Mouse (Mus musculus) kidney, embryonic 14.5 days (tissue): Measurements from ENCODE around the gene 2300003K06Rik. TPM values are rescaled to one million over a fixed set of nuclear protein-coding genes. Genes with fewer than 3 reads are reported as not detected.
"Not testable (repeated sequence)": the region's sequence is repeated elsewhere in the genome, so short reads cannot be mapped to it uniquely, and the experiment has no call there.

Experiments
- ATAC-seq: fragments of 200-750 bp; cut with Nextera tagmentation; 2 replicates; pipeline ENCODE4 v1.8.0; 2017; ENCODE audit warnings: moderate number of reproducible peaks, mild to moderate bottlenecking, moderate TSS enrichment, moderate library complexity; ENCODE audit not compliant: low FRiP score, low TSS enrichment
- H3K27ac ChIP-seq: fragments of 300-500 bp; sonication (generic); 2 replicates; pipeline ENCODE4 v1.5.1; 2014; ENCODE audit warnings: low read depth, mild to moderate bottlenecking, low read length, moderate library complexity, mixed read lengths
- H3K27me3 ChIP-seq: fragments of 300-500 bp; sonication (generic); 2 replicates; pipeline ENCODE4 v1.6.1; 2014; ENCODE audit warnings: mild to moderate bottlenecking, low read length; ENCODE audit not compliant: control insufficient read depth, insufficient read depth
- H3K36me3 ChIP-seq: fragments of 300-500 bp; sonication (generic); 2 replicates; pipeline ENCODE4 v1.6.1; 2014; ENCODE audit warnings: low read length, mixed read lengths; ENCODE audit not compliant: control insufficient read depth, insufficient read depth
- H3K4me1 ChIP-seq: fragments of 300-500 bp; sonication (generic); 2 replicates; pipeline ENCODE4 v1.6.1; 2014; ENCODE audit warnings: low read length, mixed read lengths; ENCODE audit not compliant: control insufficient read depth, insufficient read depth
- H3K4me2 ChIP-seq: fragments of 300-500 bp; sonication (generic); replicated peaks from 2 replicates; pipeline ENCODE4 v1.6.1; 2014; ENCODE audit warnings: low read depth, mild to moderate bottlenecking, low read length
- H3K4me3 ChIP-seq: fragments of 300-500 bp; sonication (generic); 2 replicates; pipeline ENCODE4 v1.5.1; 2014; ENCODE audit warnings: mild to moderate bottlenecking, low read length
- H3K9ac ChIP-seq: fragments of 300-500 bp; sonication (generic); 2 replicates; pipeline ENCODE4 v1.6.1; 2014; ENCODE audit warnings: low read depth, mild to moderate bottlenecking, low read length, moderate library complexity
- H3K9me3 ChIP-seq: fragments of 300-500 bp; sonication (generic); 2 replicates; pipeline ENCODE4 v1.6.1; 2016; ENCODE audit warnings: low read length; ENCODE audit not compliant: control insufficient read depth
- WGBS: fragments of 180-500 bp; shearing (Covaris S2); extraction: QIAGEN DNeasy Blood & Tissue Kit; methylation state at CpG from one replicate; pipeline ENCODE4 v1.1.7; 2014; 5-methylcytosine and 5-hydroxymethylcytosine counted together
- polyA plus RNA-seq: library from polyadenylated mRNA; unstranded; fragments of >200 nt; fragmentation: Nextera tagmentation; extraction: Ambion mirVana; gene quantifications from 2 replicates; pipeline ENCODE4 v1.2.1, GENCODE M21; 2014

Gene 2300003K06Rik
- polyA plus RNA-seq: not detected in 2 replicates

GRCm38 (mm10) chr11:99837966-99838365, at the start of gene 2300003K06Rik:
Gene 2300003K06Rik (minus strand): TSS chr11:99838066.
- no peak within 1 kb of the TSS for H3K4me2 ChIP-seq
- H3K4me3 ChIP-seq: no peak within 1 kb of the TSS
- H3K27me3 ChIP-seq: no peaks in the 10 kb centered on the region
- no peaks in the 10 kb centered on the region for H3K36me3 ChIP-seq
- no peak within 1 kb of the TSS for H3K27ac ChIP-seq
- no peak for ATAC-seq
- no peak within 1 kb of the TSS for H3K9ac ChIP-seq
- H3K9me3 ChIP-seq: no peaks in the 10 kb centered on the region
- WGBS: 83% methylated on average over 1 of the region's 1 CpGs
- no peaks in the 10 kb centered on the region for H3K4me1 ChIP-seq

DNA sequence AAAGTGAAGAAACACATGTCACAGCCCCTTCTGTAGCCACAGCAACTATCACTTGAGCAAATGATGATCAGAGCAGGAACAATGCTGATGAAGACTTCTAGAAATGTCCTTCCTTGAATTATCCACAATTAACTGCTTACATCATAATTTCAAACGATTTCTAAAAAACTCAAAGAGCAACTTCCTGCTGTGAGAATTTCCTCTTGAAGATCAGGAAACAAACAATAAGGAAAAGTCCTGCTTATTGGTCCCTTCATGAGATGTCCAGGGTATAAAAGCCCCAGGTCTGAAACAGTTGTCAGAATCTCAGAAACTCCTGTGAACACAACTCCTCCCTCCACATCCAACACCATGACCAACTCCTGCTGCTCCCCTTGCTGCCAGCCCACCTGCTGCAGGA, 41.0 kb upstream of the 2300003K06Rik start, which contains the start of gene Gm11567:
Gene Gm11567 (plus strand): TSS at position 301 of the 400 bp plus-strand sequence.
- WGBS: 50% methylated on average over 1 of the region's 1 CpGs
- not testable (repeated sequence) for H3K4me2 ChIP-seq, H3K9ac ChIP-seq, H3K36me3 ChIP-seq, H3K27ac ChIP-seq, H3K4me1 ChIP-seq, H3K27me3 ChIP-seq, ATAC-seq, H3K9me3 ChIP-seq, H3K4me3 ChIP-seq

DNA sequence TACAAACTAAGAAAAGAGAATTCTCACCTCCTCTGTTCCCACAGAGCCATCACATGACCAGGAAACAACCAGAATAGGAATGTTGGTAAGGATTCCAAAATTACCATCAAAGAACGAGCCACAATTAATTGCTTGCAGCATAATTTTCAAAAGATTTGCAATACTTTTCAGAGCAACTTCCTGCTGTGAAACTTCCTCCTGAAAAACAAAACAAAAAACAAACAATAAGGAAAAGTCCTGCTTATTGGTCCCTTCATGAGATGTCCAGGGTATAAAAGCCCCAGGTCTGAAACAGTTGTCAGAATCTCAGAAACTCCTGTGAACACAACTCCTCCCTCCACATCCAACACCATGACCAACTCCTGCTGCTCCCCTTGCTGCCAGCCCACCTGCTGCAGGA, 35.2 kb upstream of the 2300003K06Rik start, which contains the start of gene Krtap9-1:
Gene Krtap9-1 (plus strand): TSS at position 301 of the 400 bp plus-strand sequence.
- WGBS: 67% methylated on average over 1 of the region's 1 CpGs
- not testable (repeated sequence) for H3K9me3 ChIP-seq, H3K4me2 ChIP-seq, H3K27me3 ChIP-seq, H3K36me3 ChIP-seq, H3K9ac ChIP-seq, ATAC-seq, H3K27ac ChIP-seq, H3K4me3 ChIP-seq, H3K4me1 ChIP-seq

- H3K9ac ChIP-seq, H3K4me1 ChIP-seq, H3K36me3 ChIP-seq, ATAC-seq, H3K4me3 ChIP-seq, H3K27me3 ChIP-seq, H3K27ac ChIP-seq, H3K4me2 ChIP-seq, H3K9me3 ChIP-seq: not testable (repeated sequence)
- WGBS: 74% methylated on average over 1 of the region's 1 CpGs
Observed at GRCm38 (mm10) chr11:99864176-99864575, 26.3 kb upstream of the 2300003K06Rik start, which contains the start of gene Gm11559. Gene Gm11559 (plus strand): TSS chr11:99864476.

DNA sequence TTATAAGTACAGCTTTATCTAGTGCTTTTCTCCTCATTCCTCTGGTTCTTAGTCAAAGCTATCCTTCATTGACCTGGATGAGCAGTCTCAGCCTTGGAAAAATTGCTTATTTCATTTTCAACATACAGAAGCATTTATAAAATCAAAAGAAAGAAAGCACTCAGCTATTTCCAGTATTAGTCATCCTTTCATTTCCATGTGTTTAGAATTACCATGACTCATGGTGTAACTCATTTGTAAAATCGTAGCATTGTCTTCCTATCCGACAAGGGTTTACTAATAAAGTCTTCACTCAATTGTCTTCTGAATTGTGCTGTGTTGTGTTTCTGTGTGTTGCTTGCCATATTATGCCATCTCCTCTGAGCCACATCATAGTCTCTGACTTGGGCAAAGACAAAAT, 20.9 kb upstream of the 2300003K06Rik start:
- Histone ChIP-seq H3K36me3 (no peaks in the 10 kb centered on the region), H3K4me3 (no peak overlapping the region), H3K27me3 (no peaks in the 10 kb centered on the region), H3K9me3 (no peaks in the 10 kb centered on the region), H3K9ac (no peak overlapping the region), H3K27ac (no peak overlapping the region), H3K4me2 (no peak overlapping the region), H3K4me1 (no peaks in the 10 kb centered on the region)
- 92% methylated on average over 2 of the region's 2 CpGs for WGBS
- ATAC-seq: no peak

GRCm38 (mm10) chr11:99857617-99858016, 19.8 kb upstream of the 2300003K06Rik start, which contains the start of gene Gm11568:
Gene Gm11568 (plus strand): TSS chr11:99857917.
- no peak within 1 kb of the TSS for H3K4me3 ChIP-seq
- H3K9me3 ChIP-seq: no peaks in the 10 kb centered on the region
- H3K36me3 ChIP-seq: no peaks in the 10 kb centered on the region
- no peak within 1 kb of the TSS for H3K9ac ChIP-seq
- H3K4me2 ChIP-seq: no peak within 1 kb of the TSS
- H3K27ac ChIP-seq: no peak within 1 kb of the TSS
- ATAC-seq: no peak
- no peaks in the 10 kb centered on the region for H3K4me1 ChIP-seq
- no peaks in the 10 kb centered on the region for H3K27me3 ChIP-seq
- WGBS: 86% methylated on average over 2 of the region's 2 CpGs

DNA sequence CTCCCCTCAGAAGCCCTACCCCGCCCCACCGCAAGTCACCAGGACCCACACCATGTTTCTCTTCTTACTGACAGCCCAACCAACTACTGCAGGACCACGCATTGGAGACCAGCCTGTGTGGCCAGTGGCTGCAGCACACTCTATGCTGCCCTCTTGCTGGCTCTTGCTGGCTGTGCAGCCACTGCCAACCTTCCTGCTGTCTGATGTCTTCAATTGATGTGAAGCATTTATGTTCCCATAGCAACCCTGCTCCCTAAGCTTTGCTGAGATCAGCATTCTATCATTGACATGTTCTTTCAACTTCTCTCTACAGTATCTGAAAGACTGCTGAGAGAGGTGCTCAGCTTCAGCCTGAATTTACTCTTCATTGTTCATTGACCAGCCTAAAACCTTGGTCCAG, 16.3 kb upstream of the 2300003K06Rik start:
- Histone ChIP-seq H3K27ac (no peak overlapping the region), H3K4me1 (no peaks in the 10 kb centered on the region), H3K9me3 (no peaks in the 10 kb centered on the region), H3K9ac (no peak overlapping the region), H3K36me3 (no peaks in the 10 kb centered on the region), H3K27me3 (no peaks in the 10 kb centered on the region), H3K4me2 (no peak overlapping the region), H3K4me3 (no peak overlapping the region)
- no peak for ATAC-seq
- WGBS: 56% methylated on average over 3 of the region's 3 CpGs

GRCm38 (mm10) chr11:99851508-99851907, 13.6 kb upstream of the 2300003K06Rik start, which contains the start of gene Krtap4-16:
Gene Krtap4-16 (minus strand): TSS chr11:99851608.
- H3K4me2 ChIP-seq: no peak within 1 kb of the TSS
- H3K9ac ChIP-seq: no peak within 1 kb of the TSS

DNA sequence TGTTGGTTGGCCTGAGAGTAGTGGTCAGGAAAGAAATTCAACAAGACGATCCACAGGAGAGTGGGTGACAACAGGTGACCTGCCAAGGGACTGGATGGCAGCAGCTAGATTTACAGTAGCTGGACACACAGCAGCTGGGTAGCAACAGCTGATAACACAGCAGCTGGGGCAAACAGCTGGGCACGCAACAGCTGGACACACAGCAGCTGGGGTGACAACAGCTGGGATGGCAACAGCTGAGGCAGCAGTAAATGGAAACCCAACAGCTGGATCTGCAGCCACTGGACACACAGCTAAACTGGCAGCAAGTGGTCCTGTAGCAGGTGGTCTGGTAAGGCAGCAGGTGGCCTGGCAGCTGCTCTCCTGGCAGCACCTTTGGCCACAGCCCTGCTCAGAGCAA, 8.9 kb upstream of the 2300003K06Rik start:
- H3K36me3 ChIP-seq: no peaks in the 10 kb centered on the region
- no peaks in the 10 kb centered on the region for H3K9me3 ChIP-seq
- ATAC-seq: no peak
- H3K9ac ChIP-seq: no peak overlapping the region
- no peak overlapping the region for H3K4me3 ChIP-seq
- H3K27me3 ChIP-seq: no peaks in the 10 kb centered on the region
- 93% methylated on average over 2 of the region's 2 CpGs for WGBS
- H3K4me2 ChIP-seq: no peak overlapping the region
- H3K27ac ChIP-seq: no peak overlapping the region
- H3K4me1 ChIP-seq: no peaks in the 10 kb centered on the region

More at GRCm38 (mm10) chr11:99851508-99851907, 13.6 kb upstream of the 2300003K06Rik start, which contains the start of gene Krtap4-16:
- Histone ChIP-seq H3K4me3 (no peak within 1 kb of the TSS), H3K27ac (no peak within 1 kb of the TSS), H3K36me3 (no peaks in the 10 kb centered on the region), H3K9me3 (no peaks in the 10 kb centered on the region), H3K4me1 (no peaks in the 10 kb centered on the region), H3K27me3 (no peaks in the 10 kb centered on the region)
- ATAC-seq: no peak
